Mouse (Mus musculus) heart, adult 2 months (tissue): ENCODE data around the gene Lsg1.

Experiments
- CTCF ChIP-seq: fragments of 200-600 bp; IDR thresholded peaks from 2 replicates; pipeline ENCODE4 v1.8.1; 2022; ENCODE audit warnings: antibody characterized with exemption, mild to moderate bottlenecking, moderate library complexity
- EP300 ChIP-seq: fragments of 200-500 bp; IDR thresholded peaks from 2 replicates; pipeline ENCODE4 v1.6.1; 2011; ENCODE audit warnings: low read depth, low read length, control low read depth; ENCODE audit not compliant: insufficient read depth
- POLR2A ChIP-seq: fragments of 200-500 bp; IDR thresholded peaks from 2 replicates; pipeline ENCODE4 v1.6.1; 2011; ENCODE audit warnings: mild to moderate bottlenecking, low read depth, low read length, control low read depth; ENCODE audit not compliant: insufficient read depth

DNA sequence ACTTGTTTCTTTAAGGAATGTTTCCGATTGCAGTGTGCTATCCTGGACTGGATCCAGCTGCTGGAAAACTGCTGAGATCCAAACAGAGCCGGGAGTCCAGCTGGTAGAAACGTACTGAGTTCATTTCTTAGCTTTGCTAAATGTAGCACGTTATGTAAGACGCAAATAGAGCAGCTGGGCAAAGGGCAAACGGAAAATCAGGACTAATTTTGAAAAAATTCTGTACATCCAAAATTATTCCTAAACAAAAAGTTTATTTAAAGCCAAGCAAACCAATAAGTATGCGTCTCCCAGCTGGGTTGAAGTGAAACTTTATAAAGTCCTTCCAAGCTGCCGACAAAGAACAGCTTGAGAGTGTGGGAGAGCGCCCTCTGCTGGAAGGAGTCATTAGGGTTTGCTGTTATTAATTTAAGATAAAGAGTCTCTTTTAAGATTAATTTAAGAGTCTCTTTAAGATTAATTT lies 67.0 kb downstream of the Lsg1 start:
- peak; percentile 98 for TF ChIP-seq CTCF
- 0 out of 2 replicates have a peak, but pooled peaks have one; percentile 52 for TF ChIP-seq EP300
- TF ChIP-seq POLR2A = peak; percentile 30; the same call in 1 of the 2 replicates
